Mouse (Mus musculus) gastrocnemius, postnatal 4 days (tissue): ENCODE results near the gene Cd9. TPM values are rescaled to one million over a fixed set of nuclear protein-coding genes. Genes with fewer than 3 reads are reported as not detected.
A peak's percentile ranks its signal among the peaks of the same experiment; 100 is the strongest.
"Not testable (repeated sequence)": the region's sequence is repeated elsewhere in the genome, so short reads cannot be mapped to it uniquely, and the experiment has no call there.

Experiments
- DNase-seq, 2 experiments: peaks; one replicate each; pipeline ENCODE4 v3.0.0; 2021 to 2022; ENCODE audit warnings: low spot score in 2 of 2, mixed read lengths in 2 of 2
- total RNA-seq, 2 experiments: library from RNA; stranded (reverse); gene quantifications; 2 replicates each; pipeline ENCODE4 v1.2.3; 2021

Cd9 gene
- total RNA-seq, 2 experiments from 2014 or later, result 99.0 to 103 TPM

GRCm38 (mm10) chr6:125504622-125505355 lies 10.2 kb upstream of the Cd9 start:
- DNase-seq, result no peak

GRCm38 (mm10) chr6:125503186-125503802 lies 8.7 kb upstream of the Cd9 start:
- DNase-seq, result no peak

- peak in 1 of 2 experiments; percentile 41 for DNase-seq
Measured at GRCm38 (mm10) chr6:125498062-125498461, 3.5 kb upstream of the Cd9 start.

- no peak for DNase-seq
Measured at GRCm38 (mm10) chr6:125496417-125496816, 1.8 kb upstream of the Cd9 start.

- no peak for DNase-seq
Measured at GRCm38 (mm10) chr6:125495361-125495760, 770 bp upstream of the Cd9 start.

GRCm38 (mm10) chr6:125493147-125493546 lies 1.4 kb downstream of the Cd9 start:
- DNase-seq, result no peak

GRCm38 (mm10) chr6:125492664-125493063 lies 1.9 kb downstream of the Cd9 start:
- DNase-seq, result no peak

- no peak for DNase-seq
Measured at GRCm38 (mm10) chr6:125492033-125492432, 2.6 kb downstream of the Cd9 start.

- DNase-seq, result no peak
Measured at GRCm38 (mm10) chr6:125491393-125491792, 3.2 kb downstream of the Cd9 start.

GRCm38 (mm10) chr6:125489881-125490559 lies 4.6 kb downstream of the Cd9 start:
- no peak for DNase-seq

GRCm38 (mm10) chr6:125485589-125485988 lies 9.0 kb downstream of the Cd9 start:
- DNase-seq, result no peak

- no peak for DNase-seq
Measured at GRCm38 (mm10) chr6:125484721-125485120, 9.9 kb downstream of the Cd9 start.

- DNase-seq, result not testable (repeated sequence)
Measured at GRCm38 (mm10) chr6:125484313-125484660, 10.3 kb downstream of the Cd9 start.

- no peak for DNase-seq
Measured at GRCm38 (mm10) chr6:125483515-125484312, 10.9 kb downstream of the Cd9 start.

GRCm38 (mm10) chr6:125482427-125482831 lies 12.2 kb downstream of the Cd9 start:
- no peak for DNase-seq

GRCm38 (mm10) chr6:125481667-125482390 lies 12.8 kb downstream of the Cd9 start:
- DNase-seq, result no peak

GRCm38 (mm10) chr6:125480396-125481361 lies 13.9 kb downstream of the Cd9 start:
- DNase-seq, result no peak

GRCm38 (mm10) chr6:125479359-125479758 lies 15.2 kb downstream of the Cd9 start:
- DNase-seq, result no peak
